In the genomic region with DNA sequence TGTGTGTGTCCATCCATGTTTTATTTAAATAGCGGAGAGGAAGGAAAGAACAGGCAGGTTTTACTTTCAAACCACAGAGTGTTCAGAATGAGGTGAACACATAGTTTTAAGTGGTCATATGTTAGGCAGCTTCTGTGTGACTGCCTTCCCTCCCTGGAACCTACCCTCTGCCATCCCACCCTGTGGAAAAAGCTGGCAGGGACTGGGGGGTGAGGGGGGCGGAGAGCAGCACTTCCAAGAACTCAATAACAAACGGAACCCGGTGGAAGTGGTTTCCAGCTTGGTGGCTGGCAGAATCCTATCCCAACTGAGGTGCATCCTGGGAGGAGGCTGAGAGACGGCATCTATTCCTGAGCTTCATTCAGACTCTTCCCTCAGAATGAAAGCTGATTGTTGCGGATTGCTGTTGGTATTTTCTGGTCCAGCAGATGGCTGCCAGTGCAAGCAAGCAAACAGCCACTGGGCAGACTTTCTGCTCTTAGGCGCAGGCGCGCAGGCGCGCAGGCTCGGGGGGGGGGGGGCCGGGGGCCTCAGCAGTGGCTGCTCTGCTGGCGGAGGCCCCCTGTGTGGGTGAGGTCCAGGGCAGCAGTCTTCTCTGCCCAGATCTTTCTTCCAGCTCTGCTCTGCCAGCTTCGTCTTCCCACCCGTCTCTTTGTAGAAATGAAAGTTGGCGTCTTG, we compare ENCODE assay signal across 8 mouse cellular contexts. TPM values are rescaled to one million over a fixed set of nuclear protein-coding genes. Genes with fewer than 3 reads are reported as not detected.
A peak's percentile ranks its signal among the peaks of the same experiment; 100 is the strongest.
DNase-seq lines count a peak whose midpoint lies in the region; ATAC-seq and TF ChIP-seq lines count a peak whose summit lies in the region.

No protein-coding gene starts in this region.

- H3K36me3 ChIP-seq in thymus, adult 2 months (ENCODE audit: control insufficient read depth, insufficient read depth, low read length), result no peaks in the 10 kb centered on the region
- H3K36me3 ChIP-seq in embryonic facial prominence, embryonic 11.5 days (replicated peaks; ENCODE audit: control insufficient read depth, insufficient read depth, low read depth, low read length), result no peaks in the 10 kb centered on the region
- no peaks in the 10 kb centered on the region for H3K36me3 ChIP-seq in lung, embryonic 14.5 days (ENCODE audit: insufficient read depth)
- H3K36me3 ChIP-seq in neural tube, embryonic 15.5 days, result no peaks in the 10 kb centered on the region

- TF ChIP-seq POLR2A in thymus, adult 2 months (IDR thresholded peaks at IDR 0.05; ENCODE audit: control insufficient read depth, extremely low read depth, insufficient read depth, low read length, poor library complexity), result no peak

- H3K27ac ChIP-seq in thymus, adult 2 months (ENCODE audit: control insufficient read depth, insufficient read depth, low read length), result peak overlapping the region; percentile 6; the same call in 1 of the 2 replicates
- peak overlapping the region; percentile 35; the same call in 1 of the 2 replicates for H3K27ac ChIP-seq in embryonic facial prominence, embryonic 11.5 days (replicated peaks; ENCODE audit: low read depth, low read length)
- no peak overlapping the region for H3K27ac ChIP-seq in lung, embryonic 14.5 days (ENCODE audit: low read depth)
- peak overlapping the region; percentile 80 for H3K27ac ChIP-seq in neural tube, embryonic 15.5 days (replicated peaks)

- no peaks in the 10 kb centered on the region for H3K27me3 ChIP-seq in thymus, adult 2 months (ENCODE audit: control insufficient read depth, insufficient read depth, low read length)
- H3K27me3 ChIP-seq in embryonic facial prominence, embryonic 11.5 days (ENCODE audit: control insufficient read depth, insufficient read depth, low read length), result no peaks in the 10 kb centered on the region
- no peaks in the 10 kb centered on the region for H3K27me3 ChIP-seq in lung, embryonic 14.5 days (ENCODE audit: insufficient read depth, low read length)
- no peaks in the 10 kb centered on the region for H3K27me3 ChIP-seq in neural tube, embryonic 15.5 days (replicated peaks)

- H3K9me3 ChIP-seq in embryonic facial prominence, embryonic 11.5 days (replicated peaks; ENCODE audit: control insufficient read depth, low read length), result no peaks in the 10 kb centered on the region
- no peaks in the 10 kb centered on the region for H3K9me3 ChIP-seq in lung, embryonic 14.5 days (ENCODE audit: low read depth, low read length)
- no peaks in the 10 kb centered on the region for H3K9me3 ChIP-seq in neural tube, embryonic 15.5 days (replicated peaks)

- WGBS in thymus, adult 2 months, result 19% methylated on average over 17 of the region's 17 CpGs
- WGBS in embryonic facial prominence, embryonic 11.5 days, result 32% methylated on average over 16 of the region's 17 CpGs
- 33% methylated on average over 16 of the region's 17 CpGs for WGBS in lung, embryonic 14.5 days
- WGBS in neural tube, embryonic 15.5 days, result 19% methylated on average over 17 of the region's 17 CpGs

- no peak for TF ChIP-seq CTCF in thymus, adult 2 months (IDR thresholded peaks at IDR 0.05; ENCODE audit: borderline replicate concordance, control insufficient read depth, extremely low read depth, insufficient read depth, low read length, poor library complexity)
- TF ChIP-seq CTCF in lung, embryonic 14.5 days (IDR thresholded peaks at IDR 0.05; ENCODE audit: low read depth), result peak; percentile 45

- H3K4me1 ChIP-seq in thymus, adult 2 months (replicated peaks; ENCODE audit: control insufficient read depth, insufficient read depth, low read length), result peaks cover 9% of the 10 kb centered on the region
- H3K4me1 ChIP-seq in embryonic facial prominence, embryonic 11.5 days (ENCODE audit: control insufficient read depth, insufficient read depth, low read length), result no peaks in the 10 kb centered on the region; the same call in 1 of the 2 replicates
- H3K4me1 ChIP-seq in lung, embryonic 14.5 days (ENCODE audit: insufficient read depth), result no peaks in the 10 kb centered on the region
- H3K4me1 ChIP-seq in neural tube, embryonic 15.5 days, result peaks cover 12% of the 10 kb centered on the region

- H3K4me3 ChIP-seq in thymus, adult 2 months (ENCODE audit: control insufficient read depth, insufficient read depth, low read length), result peak overlapping the region; percentile 53
- peak overlapping the region; percentile 5; the same call in 1 of the 2 replicates for H3K4me3 ChIP-seq in embryonic facial prominence, embryonic 11.5 days (ENCODE audit: low read depth, low read length)
- H3K4me3 ChIP-seq in lung, embryonic 14.5 days (ENCODE audit: low read depth, low read length), result peak overlapping the region; percentile 26
- peak overlapping the region; percentile 22 for H3K4me3 ChIP-seq in neural tube, embryonic 15.5 days (replicated peaks)

- peak overlapping the region; percentile 13 for H3K4me2 ChIP-seq in embryonic facial prominence, embryonic 11.5 days (ENCODE audit: low read depth, low read length)
- peak overlapping the region; percentile 58 for H3K4me2 ChIP-seq in lung, embryonic 14.5 days
- peak overlapping the region; percentile 54 for H3K4me2 ChIP-seq in neural tube, embryonic 15.5 days

- DNase-seq in thymus, adult 2 months, result peak; percentile 23
- no peak for DNase-seq in thymus, adult 18-20 months
- DNase-seq in embryonic facial prominence, embryonic 11.5 days (ENCODE audit: low spot score), result peak; percentile 61
- peak; percentile 47 to 70 for DNase-seq in layer of hippocampus, adult 18-20 months (ENCODE audit: low spot score in 2 of 2)
- peak; percentile 73 for DNase-seq in lung, embryonic 14.5 days
- no peak for DNase-seq in ovary, postnatal 10 days (ENCODE audit: low spot score)

- H3K9ac ChIP-seq in embryonic facial prominence, embryonic 11.5 days (replicated peaks; ENCODE audit: low read length), result peak overlapping the region; percentile 39
- H3K9ac ChIP-seq in lung, embryonic 14.5 days, result peak overlapping the region; percentile 43
- peak overlapping the region; percentile 36; the same call in 1 of the 2 replicates for H3K9ac ChIP-seq in neural tube, embryonic 15.5 days (replicated peaks)

- peak; percentile 77 for ATAC-seq in embryonic facial prominence, embryonic 11.5 days (replicated peaks; ENCODE audit: insufficient number of reproducible peaks, low FRiP score, low TSS enrichment, low read depth)
- peak; percentile 54 to 57 for ATAC-seq in hematopoietic stem cell, adult 5-6 weeks (replicated peaks in 1 of 2; ENCODE audit: insufficient read depth in 1 of 2, low FRiP score in 2 of 2, low TSS enrichment in 1 of 2, low read depth in 1 of 2, poor library complexity in 2 of 2, severe bottlenecking in 2 of 2)
- peak; percentile 89 for ATAC-seq in lung, embryonic 14.5 days (ENCODE audit: insufficient read depth)
- ATAC-seq in neural tube, embryonic 15.5 days (ENCODE audit: low FRiP score), result peak; percentile 90

RNA-seq across cellular contexts. Expression of a gene that starts 14.3 kb away (rescaled TPM):
- polyA plus RNA-seq in thymus, adult 2 months (2012; rRNA removed), result 3.1 and 33.2 TPM in 2 replicates
- polyA plus RNA-seq in embryonic facial prominence, embryonic 11.5 days (2014; fragmentation: Nextera tagmentation; extraction: Ambion mirVana), result 1.4 and 1.5 TPM in 2 replicates
- 1.1 TPM in 1 of 2 replicates, not detected in the other for total RNA-seq in hematopoietic stem cell, adult 5-6 weeks (2017)
- total RNA-seq in layer of hippocampus, adult 18-20 months (2021), result under 1 TPM; 0.20 to 0.66 TPM
- 1.0 and 5.2 TPM in 2 replicates for polyA plus RNA-seq in lung, embryonic 14.5 days (2014; fragmentation: Nextera tagmentation; extraction: Ambion mirVana)
- 1.0 and 2.0 TPM in 2 replicates for polyA plus RNA-seq in neural tube, embryonic 15.5 days (2015; fragmentation: Nextera tagmentation; extraction: Ambion mirVana)

RNA-seq across cellular contexts. Expression of a gene that starts 29.5 kb away (rescaled TPM):
- polyA plus RNA-seq in thymus, adult 2 months (2012; rRNA removed), result not detected in 2 replicates
- polyA plus RNA-seq in embryonic facial prominence, embryonic 11.5 days (2014; fragmentation: Nextera tagmentation; extraction: Ambion mirVana), result 0.69 TPM in 1 of 2 replicates, not detected in the other
- not detected in 2 replicates for total RNA-seq in hematopoietic stem cell, adult 5-6 weeks (2017)
- not detected for total RNA-seq in layer of hippocampus, adult 18-20 months (2021)
- not detected in 2 replicates for polyA plus RNA-seq in lung, embryonic 14.5 days (2014; fragmentation: Nextera tagmentation; extraction: Ambion mirVana)
- polyA plus RNA-seq in neural tube, embryonic 15.5 days (2015; fragmentation: Nextera tagmentation; extraction: Ambion mirVana), result 0.72 TPM in 1 of 2 replicates, not detected in the other

RNA-seq across cellular contexts. Expression of a gene that starts 29.5 kb away (rescaled TPM):
- 61.0 and 68.7 TPM in 2 replicates for polyA plus RNA-seq in thymus, adult 2 months (2012; rRNA removed)
- polyA plus RNA-seq in embryonic facial prominence, embryonic 11.5 days (2014; fragmentation: Nextera tagmentation; extraction: Ambion mirVana), result 107 and 108 TPM in 2 replicates
- total RNA-seq in hematopoietic stem cell, adult 5-6 weeks (2017), result 191 and 294 TPM in 2 replicates
- 100 to 1,000 TPM; 136 to 147 TPM for total RNA-seq in layer of hippocampus, adult 18-20 months (2021)
- 126 and 149 TPM in 2 replicates for polyA plus RNA-seq in lung, embryonic 14.5 days (2014; fragmentation: Nextera tagmentation; extraction: Ambion mirVana)
- polyA plus RNA-seq in neural tube, embryonic 15.5 days (2015; fragmentation: Nextera tagmentation; extraction: Ambion mirVana), result 95.8 and 101 TPM in 2 replicates

RNA-seq across cellular contexts. Expression of a gene that starts 34.4 kb away (rescaled TPM):
- polyA plus RNA-seq in thymus, adult 2 months (2012; rRNA removed), result 0.05 and 0.12 TPM in 2 replicates
- polyA plus RNA-seq in embryonic facial prominence, embryonic 11.5 days (2014; fragmentation: Nextera tagmentation; extraction: Ambion mirVana), result 0.13 and 0.14 TPM in 2 replicates
- not detected in 2 replicates for total RNA-seq in hematopoietic stem cell, adult 5-6 weeks (2017)
- total RNA-seq in layer of hippocampus, adult 18-20 months (2021), result 1 to 10 TPM; 1.1 to 1.5 TPM
- 0.12 and 0.14 TPM in 2 replicates for polyA plus RNA-seq in lung, embryonic 14.5 days (2014; fragmentation: Nextera tagmentation; extraction: Ambion mirVana)
- 0.40 and 0.88 TPM in 2 replicates for polyA plus RNA-seq in neural tube, embryonic 15.5 days (2015; fragmentation: Nextera tagmentation; extraction: Ambion mirVana)

RNA-seq across cellular contexts. Expression of a gene that starts 56.6 kb away (rescaled TPM):
- 4.1 and 5.5 TPM in 2 replicates for polyA plus RNA-seq in thymus, adult 2 months (2012; rRNA removed)
- polyA plus RNA-seq in embryonic facial prominence, embryonic 11.5 days (2014; fragmentation: Nextera tagmentation; extraction: Ambion mirVana), result not detected in 2 replicates
- total RNA-seq in hematopoietic stem cell, adult 5-6 weeks (2017), result not detected in 2 replicates
- 1 to 10 TPM in 1 of 2 experiments, under 1 TPM in 1; 0.61 to 1.1 TPM for total RNA-seq in layer of hippocampus, adult 18-20 months (2021)
- 0.14 TPM in 1 of 2 replicates, not detected in the other for polyA plus RNA-seq in lung, embryonic 14.5 days (2014; fragmentation: Nextera tagmentation; extraction: Ambion mirVana)
- polyA plus RNA-seq in neural tube, embryonic 15.5 days (2015; fragmentation: Nextera tagmentation; extraction: Ambion mirVana), result 1.2 and 1.4 TPM in 2 replicates

Comparison
In these comparisons a context has a peak if more than half of its experiments do, and no peak if none do; other contexts are left out.
1. DNase-seq: peak in thymus, adult 2 months (single experiment), embryonic facial prominence, embryonic 11.5 days (single experiment), layer of hippocampus, adult 18-20 months (2 of 2) and lung, embryonic 14.5 days (single experiment); none in thymus, adult 18-20 months (0 of 2) and ovary, postnatal 10 days (single experiment).
2. Peak in every context shown above with its lines, with median percentiles within 50 percentile points of each other: H3K4me3 ChIP-seq, ATAC-seq, H3K4me2 ChIP-seq and H3K9ac ChIP-seq.